Mouse (Mus musculus): ENCODE data around the gene Ptges.
"Not testable (repeated sequence)": the region's sequence is repeated elsewhere in the genome, so short reads cannot be mapped to it uniquely, and the experiment has no call there.

The Ptges gene

GRCm38 (mm10) chr2:30929483-30930045 is at the start of gene Ptges:
Gene Ptges (minus strand): TSS chr2:30929863.
- peak; percentile 79 to 81 for DNase-seq (ENCODE audit: low spot score in 2 of 2)

- DNase-seq (ENCODE audit: low spot score in 2 of 2), result peak; percentile 91 to 93
Measured at GRCm38 (mm10) chr2:30967352-30968327, 38.0 kb upstream of the Ptges start, which contains the start of gene Tor1a. Gene Tor1a (minus strand): TSS chr2:30967933.

- DNase-seq (ENCODE audit: low spot score in 2 of 2), result no peak
Measured at GRCm38 (mm10) chr2:30966826-30967225, 37.2 kb upstream of the Ptges start.

- DNase-seq (ENCODE audit: low spot score in 2 of 2), result no peak
Measured at GRCm38 (mm10) chr2:30965627-30966026, 36.0 kb upstream of the Ptges start.

GRCm38 (mm10) chr2:30962570-30963254 is 33.0 kb upstream of the Ptges start:
- no peak for DNase-seq (ENCODE audit: low spot score in 2 of 2)

- DNase-seq (ENCODE audit: low spot score in 2 of 2), result no peak
Measured at GRCm38 (mm10) chr2:30959856-30960255, 30.2 kb upstream of the Ptges start.

- DNase-seq (ENCODE audit: low spot score in 2 of 2), result no peak
Measured at GRCm38 (mm10) chr2:30958726-30959125, 29.1 kb upstream of the Ptges start.

- no peak for DNase-seq (ENCODE audit: low spot score in 2 of 2)
Measured at GRCm38 (mm10) chr2:30957511-30957910, 27.8 kb upstream of the Ptges start.

- DNase-seq (ENCODE audit: low spot score in 2 of 2), result no peak
Measured at GRCm38 (mm10) chr2:30954797-30955196, 25.1 kb upstream of the Ptges start.

GRCm38 (mm10) chr2:30952824-30953490 is 23.3 kb upstream of the Ptges start, which contains the start of gene Tor1b:
Gene Tor1b (plus strand): TSS chr2:30952959.
- peak; percentile 88 to 90 for DNase-seq (ENCODE audit: low spot score in 2 of 2)

- DNase-seq (ENCODE audit: low spot score in 2 of 2), result no peak
Measured at GRCm38 (mm10) chr2:30952457-30952823, 22.8 kb upstream of the Ptges start.

GRCm38 (mm10) chr2:30942603-30943011 is 12.9 kb upstream of the Ptges start:
- DNase-seq (ENCODE audit: low spot score in 2 of 2), result peak; percentile 66 to 67

- not testable (repeated sequence) for DNase-seq (ENCODE audit: low spot score in 2 of 2)
Measured at GRCm38 (mm10) chr2:30942116-30942515, 12.5 kb upstream of the Ptges start.

- DNase-seq (ENCODE audit: low spot score in 2 of 2), result no peak
Measured at GRCm38 (mm10) chr2:30941586-30941985, 11.9 kb upstream of the Ptges start.

GRCm38 (mm10) chr2:30938574-30938991 is 8.9 kb upstream of the Ptges start:
- DNase-seq (ENCODE audit: low spot score in 2 of 2), result no peak

- DNase-seq (ENCODE audit: low spot score in 2 of 2), result no peak
Measured at GRCm38 (mm10) chr2:30937731-30938130, 8.1 kb upstream of the Ptges start.

GRCm38 (mm10) chr2:30936808-30937207 is 7.1 kb upstream of the Ptges start:
- no peak for DNase-seq (ENCODE audit: low spot score in 2 of 2)

GRCm38 (mm10) chr2:30933917-30934450 is 4.3 kb upstream of the Ptges start:
- peak; percentile 75 to 83 for DNase-seq (ENCODE audit: low spot score in 2 of 2)

GRCm38 (mm10) chr2:30933032-30933431 is 3.4 kb upstream of the Ptges start:
- no peak for DNase-seq (ENCODE audit: low spot score in 2 of 2)

- no peak for DNase-seq (ENCODE audit: low spot score in 2 of 2)
Measured at GRCm38 (mm10) chr2:30931922-30932321, 2.3 kb upstream of the Ptges start.

GRCm38 (mm10) chr2:30930846-30931245 is 1.2 kb upstream of the Ptges start:
- DNase-seq (ENCODE audit: low spot score in 2 of 2), result not testable (repeated sequence)
